Mouse (Mus musculus): ENCODE data around the gene Mrgpra4. TPM values are rescaled to one million over a fixed set of nuclear protein-coding genes. Genes with fewer than 3 reads are reported as not detected.

Mrgpra4 gene
- polyA plus RNA-seq (2011; ENCODE audit: insufficient read depth, insufficient read length, low read depth, missing spikeins): not detected in 2 replicates

GRCm38 (mm10) chr7:47981995-47982394 is at the start of gene Mrgpra4:
Mrgpra4 (minus strand) TSS chr7:47982095.
- no peak for TF ChIP-seq CTCF (IDR thresholded peaks at IDR 0.05; ENCODE audit: low read depth, low read length)
- TF ChIP-seq EP300 (IDR thresholded peaks at IDR 0.05; ENCODE audit: insufficient read depth, low read depth, low read length): no peak
- TF ChIP-seq POLR2A (IDR thresholded peaks at IDR 0.05; ENCODE audit: insufficient read depth, low read length): no peak
- Histone ChIP-seq H3K9me3 (replicated peaks; ENCODE audit: control insufficient read depth, insufficient read depth, low read length, poor library complexity, severe bottlenecking) (no peaks in the 10 kb centered on the region), H3K27ac (ENCODE audit: insufficient read depth, low read length) (no peak within 1 kb of the TSS)

GRCm38 (mm10) chr7:48027497-48027896 is 45.6 kb upstream of the Mrgpra4 start, which contains the start of gene Mrgprx1:
Mrgprx1 (minus strand) TSS chr7:48027597.
- Histone ChIP-seq H3K4me3 (ENCODE audit: low read depth, low read length) (no peak within 1 kb of the TSS), H3K9ac (ENCODE audit: low read depth, poor library complexity, severe bottlenecking) (no peak within 1 kb of the TSS), H3K27ac (ENCODE audit: insufficient read depth, low read length) (no peak within 1 kb of the TSS), H3K27me3 (ENCODE audit: control insufficient read depth, insufficient read depth, low read length, poor library complexity, severe bottlenecking) (no peaks in the 10 kb centered on the region), H3K36me3 (ENCODE audit: control insufficient read depth, insufficient read depth, low read length, poor library complexity, severe bottlenecking) (no peaks in the 10 kb centered on the region), H3K4me1 (ENCODE audit: control insufficient read depth, insufficient read depth, low read length) (no peaks in the 10 kb centered on the region), H3K9me3 (replicated peaks; ENCODE audit: control insufficient read depth, insufficient read depth, low read length, poor library complexity, severe bottlenecking) (no peaks in the 10 kb centered on the region)
- TF ChIP-seq POLR2A (IDR thresholded peaks at IDR 0.05; ENCODE audit: insufficient read depth, low read length): no peak
- no peak for TF ChIP-seq EP300 (IDR thresholded peaks at IDR 0.05; ENCODE audit: insufficient read depth, low read depth, low read length)
- TF ChIP-seq CTCF (IDR thresholded peaks at IDR 0.05; ENCODE audit: low read depth, low read length): no peak

More at GRCm38 (mm10) chr7:47981995-47982394, at the start of gene Mrgpra4:
- H3K9ac ChIP-seq (ENCODE audit: low read depth, poor library complexity, severe bottlenecking): no peak within 1 kb of the TSS
- no peaks in the 10 kb centered on the region for H3K36me3 ChIP-seq (ENCODE audit: control insufficient read depth, insufficient read depth, low read length, poor library complexity, severe bottlenecking)
- no peak within 1 kb of the TSS for H3K4me3 ChIP-seq (ENCODE audit: low read depth, low read length)
- no peaks in the 10 kb centered on the region for H3K27me3 ChIP-seq (ENCODE audit: control insufficient read depth, insufficient read depth, low read length, poor library complexity, severe bottlenecking)
- H3K4me1 ChIP-seq (ENCODE audit: control insufficient read depth, insufficient read depth, low read length): no peaks in the 10 kb centered on the region

DNA sequence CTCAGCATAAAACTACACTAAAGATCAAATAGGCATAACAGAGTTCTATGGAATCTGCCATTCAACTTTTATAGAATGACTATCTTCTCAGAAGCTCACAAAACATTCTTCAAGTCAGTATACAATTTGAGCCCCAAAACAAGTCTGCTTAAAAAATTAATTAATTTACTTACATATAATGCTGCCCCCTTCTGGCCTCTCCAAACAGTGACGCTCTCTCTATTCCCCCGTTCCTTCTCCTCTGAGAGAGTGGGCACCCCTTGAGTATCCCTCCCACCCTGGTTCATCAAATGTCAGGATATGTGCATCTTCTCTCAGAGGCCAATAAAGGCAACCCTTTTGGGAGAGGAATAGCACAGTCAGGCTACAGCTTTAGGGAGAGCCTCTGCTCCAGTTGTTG is 36.0 kb upstream of the Mrgpra4 start:
- Histone ChIP-seq H3K4me1 (ENCODE audit: control insufficient read depth, insufficient read depth, low read length) (no peaks in the 10 kb centered on the region), H3K27ac (ENCODE audit: insufficient read depth, low read length) (no peak overlapping the region), H3K27me3 (ENCODE audit: control insufficient read depth, insufficient read depth, low read length, poor library complexity, severe bottlenecking) (no peaks in the 10 kb centered on the region), H3K9me3 (replicated peaks; ENCODE audit: control insufficient read depth, insufficient read depth, low read length, poor library complexity, severe bottlenecking) (no peaks in the 10 kb centered on the region), H3K36me3 (ENCODE audit: control insufficient read depth, insufficient read depth, low read length, poor library complexity, severe bottlenecking) (no peaks in the 10 kb centered on the region), H3K9ac (ENCODE audit: low read depth, poor library complexity, severe bottlenecking) (no peak overlapping the region), H3K4me3 (ENCODE audit: low read depth, low read length) (no peak overlapping the region)
- TF ChIP-seq POLR2A (IDR thresholded peaks at IDR 0.05; ENCODE audit: insufficient read depth, low read length) (no peak), CTCF (IDR thresholded peaks at IDR 0.05; ENCODE audit: low read depth, low read length) (no peak), EP300 (IDR thresholded peaks at IDR 0.05; ENCODE audit: insufficient read depth, low read depth, low read length) (no peak)

DNA sequence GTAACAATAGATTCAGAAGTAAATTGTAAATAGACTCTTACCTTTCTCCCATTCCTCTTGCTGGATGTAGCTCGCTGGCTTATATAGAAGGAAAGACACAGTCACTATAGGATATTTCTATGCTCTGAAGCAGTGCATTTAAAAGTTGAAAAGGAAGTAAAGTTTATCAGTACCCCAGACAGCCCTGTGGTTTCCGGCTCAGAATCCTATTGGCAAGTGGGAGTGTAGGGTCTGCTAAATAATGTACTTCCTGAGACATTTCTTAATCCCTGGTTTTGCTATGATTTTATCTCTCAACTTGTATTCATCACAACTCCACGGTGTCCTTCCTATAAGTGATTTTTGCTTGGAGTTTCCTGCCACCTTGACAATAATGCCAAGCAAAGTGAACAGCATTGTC is 13.8 kb upstream of the Mrgpra4 start:
- Histone ChIP-seq H3K4me1 (ENCODE audit: control insufficient read depth, insufficient read depth, low read length) (no peaks in the 10 kb centered on the region), H3K9ac (ENCODE audit: low read depth, poor library complexity, severe bottlenecking) (no peak overlapping the region)
- TF ChIP-seq EP300 (IDR thresholded peaks at IDR 0.05; ENCODE audit: insufficient read depth, low read depth, low read length): no peak
- no peak for TF ChIP-seq CTCF (IDR thresholded peaks at IDR 0.05; ENCODE audit: low read depth, low read length)
- no peak for TF ChIP-seq POLR2A (IDR thresholded peaks at IDR 0.05; ENCODE audit: insufficient read depth, low read length)

DNA sequence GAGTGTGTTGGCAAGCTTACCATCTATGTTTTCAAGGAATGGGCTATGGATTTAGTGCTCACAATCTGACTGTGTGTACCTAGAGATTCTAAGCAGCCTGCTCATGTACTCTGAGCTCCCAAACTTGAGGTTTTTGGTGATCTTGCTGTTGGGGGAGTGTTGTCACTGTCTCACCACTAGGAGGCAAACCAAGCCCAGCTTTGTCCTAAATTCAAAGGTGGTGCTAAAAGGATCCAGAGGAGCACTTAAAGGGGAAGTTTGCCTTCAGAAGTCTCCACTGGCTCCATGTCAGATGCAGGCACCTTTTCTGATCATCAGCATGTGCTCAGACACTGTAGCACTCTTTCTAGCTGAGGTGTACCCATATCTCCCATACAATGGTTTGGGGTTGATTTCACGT is 4.9 kb upstream of the Mrgpra4 start:
- no peak overlapping the region for H3K9ac ChIP-seq (ENCODE audit: low read depth, poor library complexity, severe bottlenecking)
- H3K9me3 ChIP-seq (replicated peaks; ENCODE audit: control insufficient read depth, insufficient read depth, low read length, poor library complexity, severe bottlenecking): no peaks in the 10 kb centered on the region
- TF ChIP-seq EP300 (IDR thresholded peaks at IDR 0.05; ENCODE audit: insufficient read depth, low read depth, low read length) (no peak), POLR2A (IDR thresholded peaks at IDR 0.05; ENCODE audit: insufficient read depth, low read length) (no peak), CTCF (IDR thresholded peaks at IDR 0.05; ENCODE audit: low read depth, low read length) (no peak)
- no peak overlapping the region for H3K27ac ChIP-seq (ENCODE audit: insufficient read depth, low read length)
- H3K27me3 ChIP-seq (ENCODE audit: control insufficient read depth, insufficient read depth, low read length, poor library complexity, severe bottlenecking): no peaks in the 10 kb centered on the region
- H3K4me1 ChIP-seq (ENCODE audit: control insufficient read depth, insufficient read depth, low read length): no peaks in the 10 kb centered on the region
- no peaks in the 10 kb centered on the region for H3K36me3 ChIP-seq (ENCODE audit: control insufficient read depth, insufficient read depth, low read length, poor library complexity, severe bottlenecking)
- no peak overlapping the region for H3K4me3 ChIP-seq (ENCODE audit: low read depth, low read length)

More for the DNA sequence above, 13.8 kb upstream of the Mrgpra4 start:
- no peak overlapping the region for H3K27ac ChIP-seq (ENCODE audit: insufficient read depth, low read length)
- H3K9me3 ChIP-seq (replicated peaks; ENCODE audit: control insufficient read depth, insufficient read depth, low read length, poor library complexity, severe bottlenecking): no peaks in the 10 kb centered on the region
- no peaks in the 10 kb centered on the region for H3K36me3 ChIP-seq (ENCODE audit: control insufficient read depth, insufficient read depth, low read length, poor library complexity, severe bottlenecking)
- H3K4me3 ChIP-seq (ENCODE audit: low read depth, low read length): no peak overlapping the region
- H3K27me3 ChIP-seq (ENCODE audit: control insufficient read depth, insufficient read depth, low read length, poor library complexity, severe bottlenecking): no peaks in the 10 kb centered on the region

Other genes starting within 250 kb of the Mrgpra4 start
- gene Mrgprx1, start 45.5 kb upstream of the Mrgpra4 start, polyA plus RNA-seq (2011; ENCODE audit: insufficient read depth, insufficient read length, low read depth, missing spikeins): not detected in 2 replicates
- not detected in 2 replicates for gene Mrgprb5, start 186.9 kb upstream of the Mrgpra4 start, polyA plus RNA-seq (2011; ENCODE audit: insufficient read depth, insufficient read length, low read depth, missing spikeins)
- not detected in 2 replicates for gene Mrgprb4, start 217.2 kb upstream of the Mrgpra4 start, polyA plus RNA-seq (2011; ENCODE audit: insufficient read depth, insufficient read length, low read depth, missing spikeins)

Data from ES-Bruce4 (cell line).